Mouse (Mus musculus): Measurements from ENCODE around the gene Atp9a.

The Atp9a gene

DNA sequence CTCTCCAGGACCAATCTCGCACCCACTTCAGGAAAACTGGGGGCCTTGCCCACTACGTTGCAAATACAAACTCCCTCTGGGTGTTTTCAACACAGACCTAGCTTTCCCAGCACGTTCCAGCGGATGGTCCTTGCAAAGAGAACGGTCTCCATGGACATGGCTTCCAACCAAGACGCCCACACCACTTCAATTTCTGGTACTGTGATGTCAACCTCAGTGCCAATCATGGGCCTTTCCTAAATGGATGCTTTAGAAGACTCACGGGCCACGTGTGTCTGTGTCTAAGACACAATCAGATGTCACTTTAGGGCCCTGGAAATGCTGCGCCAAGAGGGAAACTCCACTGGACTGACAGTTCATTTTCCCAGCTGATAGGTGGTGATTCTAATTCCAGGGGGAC, 60.7 kb downstream of the Atp9a start:
- no peak for DNase-seq (ENCODE audit: low spot score in 2 of 2)

DNA sequence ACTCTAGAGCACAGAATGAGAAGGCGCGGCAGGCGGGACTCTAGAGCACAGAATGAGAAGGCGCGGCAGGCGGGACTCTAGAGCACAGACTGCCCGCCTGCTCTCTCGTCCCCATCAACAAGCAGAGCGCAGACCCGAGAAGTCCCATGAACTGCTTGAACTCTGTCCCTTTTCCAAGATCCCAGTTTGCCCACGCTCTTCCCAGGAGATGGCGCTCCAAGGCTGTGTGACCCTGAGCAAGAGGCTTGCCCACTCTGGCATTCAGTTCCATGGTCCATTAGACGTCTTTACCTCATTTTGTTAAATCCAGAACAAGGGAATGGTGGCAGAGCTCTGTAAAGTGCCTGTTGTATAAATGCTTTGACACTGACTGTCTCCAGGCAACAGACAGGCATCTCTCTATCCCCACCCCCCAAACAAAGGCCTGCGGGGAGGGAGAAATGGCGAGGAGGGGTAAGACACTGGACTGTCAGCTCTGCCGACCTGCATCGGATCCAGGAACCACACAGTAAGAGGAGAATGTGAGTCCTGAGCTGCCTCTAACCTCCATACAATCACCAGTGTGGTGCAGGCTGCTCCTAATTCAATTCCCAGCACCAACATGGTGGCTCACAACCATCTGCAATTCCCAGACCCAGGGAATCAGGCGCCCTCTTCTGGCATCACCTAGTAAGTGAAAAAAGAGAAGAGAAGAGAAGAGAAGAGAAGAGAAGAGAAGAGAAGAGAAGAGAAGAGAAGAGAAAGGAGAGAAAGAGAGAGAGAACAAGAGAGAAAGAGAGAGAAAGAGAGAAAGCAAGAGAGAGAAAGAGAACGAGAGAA, 62.6 kb downstream of the Atp9a start:
- DNase-seq (ENCODE audit: low spot score in 2 of 2): no peak

- no peak for DNase-seq (ENCODE audit: low spot score in 2 of 2)
Observed at GRCm38 (mm10) chr2:168678662-168679294, 63.4 kb downstream of the Atp9a start.

- no peak for DNase-seq (ENCODE audit: low spot score in 2 of 2)
Observed at GRCm38 (mm10) chr2:168677650-168678049, 64.6 kb downstream of the Atp9a start.

- DNase-seq (ENCODE audit: low spot score in 2 of 2): no peak
Observed at GRCm38 (mm10) chr2:168671724-168672123, 70.5 kb downstream of the Atp9a start.

DNA sequence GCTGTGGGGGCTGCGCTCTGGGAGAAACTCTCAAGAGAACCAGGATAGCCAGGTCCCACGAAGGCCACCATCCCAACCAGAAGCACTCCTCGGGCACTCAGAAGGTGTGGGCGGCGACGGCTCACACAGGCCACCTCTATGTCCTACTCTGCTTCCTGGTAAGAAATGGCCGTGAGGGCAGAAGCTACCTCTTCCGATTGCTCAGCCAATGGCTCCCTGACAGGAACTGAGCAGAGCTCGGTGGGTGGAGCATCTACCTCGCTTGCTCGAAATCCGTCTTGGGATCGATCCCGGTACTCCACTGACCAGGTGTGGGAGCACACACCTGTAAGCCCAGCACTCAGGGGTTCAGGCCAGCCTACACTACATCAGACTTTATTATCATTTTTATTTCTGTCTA, 72.0 kb downstream of the Atp9a start:
- no peak for DNase-seq (ENCODE audit: low spot score in 2 of 2)

GRCm38 (mm10) chr2:168669762-168670161, 72.4 kb downstream of the Atp9a start:
- DNase-seq (ENCODE audit: low spot score in 2 of 2): no peak

GRCm38 (mm10) chr2:168667745-168668144, 74.5 kb downstream of the Atp9a start:
- DNase-seq (ENCODE audit: low spot score in 2 of 2): no peak

DNA sequence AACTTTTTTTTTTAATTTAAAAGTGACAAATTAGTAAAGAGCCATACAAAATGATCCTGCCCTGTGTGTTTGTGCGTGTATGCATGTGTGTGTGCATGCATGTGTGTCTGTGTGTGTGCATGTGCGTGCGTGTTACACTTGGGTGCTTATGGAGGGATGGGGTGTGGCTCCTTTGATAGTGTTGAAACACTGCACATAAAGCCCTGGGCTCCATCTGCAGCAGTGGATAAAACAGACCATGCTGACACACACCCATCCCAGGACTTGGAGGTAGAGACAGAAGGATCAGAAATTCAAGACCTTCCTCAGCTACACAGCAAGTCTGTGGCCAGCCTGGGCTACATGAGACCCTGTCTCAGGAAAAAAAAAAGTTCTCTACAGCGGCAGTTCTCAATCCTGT, 76.5 kb downstream of the Atp9a start:
- DNase-seq (ENCODE audit: low spot score in 2 of 2): no peak

GRCm38 (mm10) chr2:168663716-168664115, 78.5 kb downstream of the Atp9a start:
- DNase-seq (ENCODE audit: low spot score in 2 of 2): no peak

DNA sequence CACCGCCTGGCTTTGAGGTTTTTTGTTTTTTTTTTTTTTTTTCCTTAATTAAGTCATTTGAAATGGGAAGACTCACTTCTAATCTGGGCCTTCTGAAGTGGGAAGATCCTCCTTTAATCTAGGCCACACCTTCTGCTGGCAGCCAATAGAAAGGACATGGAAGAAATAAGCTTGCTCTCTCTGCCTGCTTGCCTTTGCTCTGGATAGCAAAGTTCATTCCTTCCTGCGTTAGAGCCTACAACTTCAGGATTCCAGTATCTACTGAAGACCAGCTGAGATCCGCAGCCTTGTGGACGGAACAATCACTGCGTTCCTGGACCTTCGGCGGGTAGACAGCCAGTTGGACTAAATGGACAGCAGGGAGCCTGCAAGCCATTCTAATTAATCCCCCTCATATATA, 79.0 kb downstream of the Atp9a start:
- DNase-seq (ENCODE audit: low spot score in 2 of 2): no peak

DNA sequence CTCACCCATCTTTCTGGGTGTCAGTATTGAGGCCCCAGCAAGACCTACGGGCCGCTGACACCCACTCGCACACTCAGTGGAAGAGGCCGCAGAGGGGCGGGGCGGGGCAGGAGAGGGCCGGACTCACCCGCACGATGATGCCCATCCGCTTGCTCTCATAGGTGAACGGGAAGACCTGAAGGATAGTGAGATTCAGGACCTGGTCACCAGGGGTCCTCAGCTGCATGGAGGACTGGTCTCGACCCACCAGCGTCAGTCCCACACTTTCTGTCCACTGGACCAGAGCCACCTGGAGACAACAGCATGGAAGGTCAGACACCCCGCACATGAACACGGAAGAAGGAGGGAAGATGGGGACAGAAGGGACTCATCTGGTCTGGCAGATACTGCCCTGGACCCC, 80.4 kb downstream of the Atp9a start:
- DNase-seq (ENCODE audit: low spot score in 2 of 2): no peak

DNA sequence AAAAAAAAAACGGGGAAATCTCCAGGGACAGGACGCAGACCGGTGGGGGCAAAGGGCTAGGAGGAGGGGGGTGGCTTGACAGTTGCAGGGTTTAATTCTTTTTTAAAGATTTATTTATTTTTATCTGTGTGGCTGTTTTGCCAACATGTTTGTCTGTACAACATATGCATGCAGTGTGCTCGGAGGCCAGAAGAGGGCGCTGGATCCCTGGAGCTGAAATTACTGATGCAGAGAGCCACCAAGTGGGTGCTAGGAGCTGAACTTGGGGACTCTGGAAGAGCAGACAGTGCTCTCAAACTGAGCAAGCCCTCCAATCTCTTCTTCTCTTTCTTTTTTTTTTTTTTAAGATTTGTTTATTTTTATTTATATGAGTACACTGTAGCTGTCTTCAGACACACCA, 81.9 kb downstream of the Atp9a start:
- no peak for DNase-seq (ENCODE audit: low spot score in 2 of 2)

- DNase-seq (ENCODE audit: low spot score in 2 of 2): no peak
Observed at GRCm38 (mm10) chr2:168658551-168658950, 83.7 kb downstream of the Atp9a start.

- peak in 1 of 2 experiments; percentile 41 for DNase-seq (ENCODE audit: low spot score in 2 of 2)
Observed at GRCm38 (mm10) chr2:168656569-168657308, 85.5 kb downstream of the Atp9a start.

GRCm38 (mm10) chr2:168654983-168655669, 87.1 kb downstream of the Atp9a start:
- DNase-seq (ENCODE audit: low spot score in 2 of 2): no peak

DNA sequence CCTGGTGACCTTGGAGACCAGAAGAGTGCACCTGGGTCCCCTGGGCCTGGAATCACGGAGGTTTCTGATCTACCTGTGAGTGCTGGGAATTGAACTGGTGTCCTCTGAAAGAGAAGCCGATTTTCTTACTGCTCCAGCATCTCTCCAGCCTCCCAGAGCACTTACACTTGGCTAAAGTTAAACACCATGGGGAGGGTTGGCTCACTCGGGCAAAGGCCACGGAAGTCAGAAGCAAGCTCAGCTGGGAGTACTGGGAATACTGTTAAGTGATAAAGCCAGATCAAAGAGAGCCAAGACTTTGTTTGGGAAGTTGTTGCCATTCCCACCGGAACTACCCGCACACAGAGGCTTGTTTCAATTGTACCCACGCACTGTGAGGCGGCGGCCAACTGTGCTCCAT, 87.7 kb downstream of the Atp9a start:
- DNase-seq (ENCODE audit: low spot score in 2 of 2): no peak

GRCm38 (mm10) chr2:168651757-168652156, 90.5 kb downstream of the Atp9a start:
- no peak for DNase-seq (ENCODE audit: low spot score in 2 of 2)

DNA sequence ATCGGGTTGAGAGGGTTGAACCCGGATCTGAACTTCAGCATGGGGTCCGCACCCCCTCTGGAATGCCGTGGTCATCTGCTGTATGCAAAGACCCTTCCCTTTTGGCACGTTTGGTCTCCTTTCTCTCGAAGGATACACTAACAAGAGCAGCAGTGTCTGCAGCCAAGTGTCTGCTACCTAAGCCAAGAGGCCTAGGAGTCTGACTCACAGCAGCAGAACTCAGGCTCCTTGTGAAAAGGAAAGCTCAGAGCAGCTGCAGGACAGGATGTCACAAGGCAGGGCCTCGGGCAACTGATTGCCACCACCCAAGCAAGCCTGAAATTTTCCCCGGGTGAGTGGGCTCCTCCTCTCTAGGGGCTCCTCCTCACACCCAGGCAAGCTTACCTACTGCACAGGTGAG, 94.0 kb downstream of the Atp9a start:
- DNase-seq (ENCODE audit: low spot score in 2 of 2): no peak

GRCm38 (mm10) chr2:168644855-168645254, 97.4 kb downstream of the Atp9a start:
- no peak for DNase-seq (ENCODE audit: low spot score in 2 of 2)

- no peak for DNase-seq (ENCODE audit: low spot score in 2 of 2)
Observed at GRCm38 (mm10) chr2:168643524-168644177, 98.6 kb downstream of the Atp9a start.

DNA sequence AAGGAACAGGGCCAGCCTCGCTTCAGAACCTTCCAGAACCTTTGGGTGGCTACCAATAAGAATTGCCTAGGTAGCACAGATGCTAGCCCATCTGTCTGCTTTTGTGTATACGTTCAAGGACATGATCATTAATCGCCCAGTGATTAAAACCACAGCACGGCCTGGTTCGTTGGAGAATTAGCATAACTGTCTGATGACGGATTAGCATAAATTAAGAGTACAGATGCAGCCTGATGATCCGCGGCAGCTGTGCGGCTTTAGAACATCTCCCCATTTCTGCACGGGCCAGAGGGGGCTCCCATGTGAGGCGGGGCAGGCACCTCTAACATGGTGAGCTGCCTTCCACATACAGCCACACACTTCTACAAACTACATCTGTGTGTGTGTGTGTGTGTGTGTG, 100.0 kb downstream of the Atp9a start:
- DNase-seq (ENCODE audit: low spot score in 2 of 2): no peak

Data from urinary bladder, adult 18-20 months (tissue).